Mouse (Mus musculus): ENCODE results near the gene 9330161L09Rik. TPM values are rescaled to one million over a fixed set of nuclear protein-coding genes. Genes with fewer than 3 reads are reported as not detected.
A peak's percentile ranks its signal among the peaks of the same experiment; 100 is the strongest.

The 9330161L09Rik gene
- polyA plus RNA-seq, 1 experiment from 2014 or later, result 0.38 TPM

DNA sequence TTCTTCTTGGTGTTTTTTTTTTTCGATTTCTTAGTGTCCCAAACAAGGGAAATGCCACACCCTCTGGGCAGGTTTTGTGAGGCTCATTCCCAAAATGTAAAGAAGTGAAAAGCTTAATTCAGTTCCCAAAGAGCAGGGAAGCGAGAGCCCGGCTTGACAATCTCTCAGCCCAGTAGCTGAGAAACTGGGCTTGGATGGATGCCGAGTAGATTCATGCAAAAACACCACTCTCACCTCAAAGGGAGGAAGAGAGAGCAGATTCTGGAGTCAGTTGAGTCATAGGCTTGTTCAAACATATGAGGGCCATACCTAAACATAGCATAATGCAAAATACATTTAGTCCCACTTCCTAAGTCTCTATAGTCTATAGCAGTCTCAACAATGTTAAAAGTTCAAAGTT, 27.4 kb downstream of the 9330161L09Rik start:
- Histone ChIP-seq H3K27me3 (no peaks in the 10 kb centered on the region), H3K9me3 (no peaks in the 10 kb centered on the region), H3K4me3 (replicated peaks) (no peak overlapping the region), H3K27ac (no peak overlapping the region), H3K4me2 (no peak overlapping the region), H3K4me1 (no peaks in the 10 kb centered on the region), H3K9ac (no peak overlapping the region), H3K36me3 (replicated peaks) (no peaks in the 10 kb centered on the region)
- no peak for ATAC-seq (ENCODE audit: low FRiP score)
- WGBS, result 84% methylated on average over 4 of the region's 4 CpGs

DNA sequence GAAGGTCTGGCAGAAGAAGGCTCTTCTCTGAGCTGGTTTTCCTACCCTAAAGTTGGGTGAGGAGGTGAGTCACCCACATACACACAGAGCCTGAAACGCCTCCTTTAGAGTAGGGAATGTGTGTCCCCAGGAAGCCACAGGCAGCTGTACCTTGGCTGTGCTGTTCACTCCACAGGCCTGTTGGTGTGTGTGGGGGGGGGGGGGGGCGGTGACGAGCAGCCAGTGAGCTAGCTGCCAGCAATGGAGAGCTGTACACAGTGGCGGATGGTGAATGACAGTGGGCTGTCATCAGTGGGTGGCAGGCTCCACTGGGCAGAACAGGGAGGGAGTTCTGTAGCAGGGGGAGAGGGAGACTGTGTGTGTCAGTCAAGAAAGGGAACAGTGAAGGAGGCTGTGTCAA, 30.8 kb downstream of the 9330161L09Rik start:
- Histone ChIP-seq H3K9me3 (no peaks in the 10 kb centered on the region), H3K27ac (no peak overlapping the region)
- 84% methylated on average over 2 of the region's 4 CpGs for WGBS

DNA sequence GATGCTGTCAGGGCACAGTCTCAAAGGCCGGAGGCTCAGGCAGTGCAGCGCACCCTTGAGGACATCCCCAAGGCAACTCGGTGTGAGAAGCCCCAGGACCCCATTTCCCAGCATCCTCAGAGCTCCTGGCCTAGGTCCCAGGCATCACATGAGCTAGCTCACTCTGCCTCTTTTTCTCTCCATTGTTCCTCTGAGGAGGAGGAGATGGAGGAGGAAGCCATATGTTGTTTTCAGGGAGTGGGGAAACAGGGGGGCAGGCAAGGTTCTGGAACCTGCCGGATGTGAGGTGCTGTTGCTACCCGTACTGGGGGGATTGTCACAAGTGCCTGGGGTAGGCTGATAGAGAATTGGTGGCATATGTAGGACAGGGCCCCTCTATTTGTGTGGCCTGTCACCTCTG, 31.5 kb downstream of the 9330161L09Rik start:
- Histone ChIP-seq H3K27ac (no peak overlapping the region), H3K4me3 (replicated peaks) (no peak overlapping the region), H3K9ac (no peak overlapping the region), H3K27me3 (peaks cover 4% of the 10 kb centered on the region; the same call in 1 of the 2 replicates), H3K9me3 (no peaks in the 10 kb centered on the region), H3K36me3 (replicated peaks) (no peaks in the 10 kb centered on the region), H3K4me2 (no peak overlapping the region), H3K4me1 (no peaks in the 10 kb centered on the region)
- ATAC-seq (ENCODE audit: low FRiP score), result no peak
- WGBS, result 62% methylated on average over 5 of the region's 5 CpGs

More for the DNA sequence above, 30.8 kb downstream of the 9330161L09Rik start:
- no peaks in the 10 kb centered on the region for H3K4me1 ChIP-seq
- H3K4me3 ChIP-seq (replicated peaks), result no peak overlapping the region
- H3K4me2 ChIP-seq, result no peak overlapping the region
- no peak for ATAC-seq (ENCODE audit: low FRiP score)
- no peak overlapping the region for H3K9ac ChIP-seq
- no peaks in the 10 kb centered on the region for H3K36me3 ChIP-seq (replicated peaks)
- H3K27me3 ChIP-seq, result peaks cover 3% of the 10 kb centered on the region; the same call in 1 of the 2 replicates

DNA sequence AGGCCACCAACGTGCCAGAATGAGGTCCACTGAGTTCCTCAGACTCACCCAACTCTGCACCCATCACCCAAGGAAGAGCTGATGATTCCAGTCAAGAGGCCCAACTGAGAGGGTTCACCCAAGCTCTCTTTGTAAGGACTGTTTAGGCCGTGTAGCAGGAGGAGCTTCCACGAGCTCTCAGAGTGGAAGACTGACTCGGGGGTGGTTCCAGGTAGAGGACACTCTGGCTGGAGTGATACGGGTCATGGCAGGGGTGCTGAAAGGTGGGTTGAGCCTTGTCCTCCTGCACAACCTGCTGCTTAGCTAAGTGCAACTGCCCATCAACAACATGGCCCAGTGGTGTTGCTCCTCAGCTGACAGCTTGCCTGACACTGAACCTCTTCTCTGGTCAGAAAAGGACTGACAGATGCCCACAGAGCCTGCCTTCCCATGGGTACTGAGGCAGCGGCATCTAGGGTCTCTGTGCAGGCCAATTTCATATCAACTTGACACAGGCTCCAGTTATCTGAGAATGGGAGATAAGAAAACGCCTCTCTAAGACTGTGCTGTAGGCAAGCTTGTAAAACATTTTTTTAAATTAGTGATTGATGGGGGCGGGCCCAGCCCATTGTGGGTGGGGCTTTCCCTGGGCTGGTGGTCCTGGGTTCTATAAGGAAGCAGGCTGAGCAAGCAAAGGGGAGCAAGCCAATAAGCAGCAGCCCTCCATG, 33.9 kb downstream of the 9330161L09Rik start:
- no peak overlapping the region for H3K9ac ChIP-seq
- H3K4me1 ChIP-seq, result no peaks in the 10 kb centered on the region
- H3K4me2 ChIP-seq, result no peak overlapping the region
- H3K4me3 ChIP-seq (replicated peaks), result no peak overlapping the region
- 76% methylated on average over 8 of the region's 8 CpGs for WGBS
- peaks cover 10% of the 10 kb centered on the region for H3K27me3 ChIP-seq
- no peaks in the 10 kb centered on the region for H3K36me3 ChIP-seq (replicated peaks)
- no peak for ATAC-seq (ENCODE audit: low FRiP score)
- no peak overlapping the region for H3K27ac ChIP-seq
- no peaks in the 10 kb centered on the region for H3K9me3 ChIP-seq

DNA sequence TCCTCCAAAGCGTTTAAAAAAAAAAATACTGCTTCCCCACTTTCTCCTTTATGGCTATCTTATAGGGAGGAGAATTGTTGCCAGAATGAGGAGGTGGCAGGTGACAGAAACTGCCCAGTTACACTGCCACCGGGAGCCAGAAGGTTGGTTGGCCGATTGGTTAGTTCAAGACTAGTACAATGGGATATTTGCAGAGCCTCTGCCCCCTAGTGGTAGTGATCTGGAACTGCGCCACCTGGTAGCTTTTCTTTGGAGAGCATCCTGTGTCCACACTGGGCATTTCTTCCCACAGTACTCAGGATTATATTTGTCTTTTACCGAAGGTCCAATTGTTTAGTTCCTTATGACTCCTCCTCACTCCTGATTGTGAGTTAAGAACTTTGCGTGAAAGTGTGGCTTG, 35.9 kb downstream of the 9330161L09Rik start:
- no peak overlapping the region for H3K27ac ChIP-seq
- H3K4me2 ChIP-seq, result no peak overlapping the region
- no peaks in the 10 kb centered on the region for H3K36me3 ChIP-seq (replicated peaks)
- no peak overlapping the region for H3K4me3 ChIP-seq (replicated peaks)
- H3K27me3 ChIP-seq, result peaks cover 16% of the 10 kb centered on the region
- H3K9me3 ChIP-seq, result no peaks in the 10 kb centered on the region
- no peak overlapping the region for H3K9ac ChIP-seq
- no peak for ATAC-seq (ENCODE audit: low FRiP score)
- peaks cover 3% of the 10 kb centered on the region; the same call in 1 of the 2 replicates for H3K4me1 ChIP-seq
- 27% methylated on average over 6 of the region's 6 CpGs for WGBS

DNA sequence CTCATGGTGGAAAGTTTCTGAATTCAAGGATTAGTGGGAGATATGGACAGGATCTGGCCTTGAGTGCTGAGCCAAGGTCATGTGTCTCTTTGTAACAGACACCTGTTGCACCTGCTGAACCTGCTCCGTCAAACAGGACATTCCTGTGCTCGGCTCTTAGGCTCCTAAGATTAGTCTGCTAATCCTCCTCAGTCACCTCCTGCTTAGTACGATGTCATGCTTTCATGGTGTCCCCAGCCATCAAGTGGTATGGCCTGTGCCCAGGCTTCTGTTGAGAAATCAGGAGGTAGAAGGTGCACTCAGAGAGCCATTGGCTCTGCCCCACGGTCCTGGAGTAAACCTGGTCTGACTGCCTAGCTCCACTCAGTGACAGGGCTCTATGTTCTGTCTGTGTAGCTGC, 36.8 kb downstream of the 9330161L09Rik start:
- ATAC-seq (ENCODE audit: low FRiP score), result no peak
- Histone ChIP-seq H3K9me3 (no peaks in the 10 kb centered on the region), H3K36me3 (replicated peaks) (no peaks in the 10 kb centered on the region), H3K4me2 (no peak overlapping the region), H3K4me3 (replicated peaks) (no peak overlapping the region), H3K4me1 (peaks cover 3% of the 10 kb centered on the region; the same call in 1 of the 2 replicates), H3K27ac (no peak overlapping the region), H3K9ac (no peak overlapping the region), H3K27me3 (peaks cover 16% of the 10 kb centered on the region)
- 84% methylated on average over 4 of the region's 4 CpGs for WGBS

DNA sequence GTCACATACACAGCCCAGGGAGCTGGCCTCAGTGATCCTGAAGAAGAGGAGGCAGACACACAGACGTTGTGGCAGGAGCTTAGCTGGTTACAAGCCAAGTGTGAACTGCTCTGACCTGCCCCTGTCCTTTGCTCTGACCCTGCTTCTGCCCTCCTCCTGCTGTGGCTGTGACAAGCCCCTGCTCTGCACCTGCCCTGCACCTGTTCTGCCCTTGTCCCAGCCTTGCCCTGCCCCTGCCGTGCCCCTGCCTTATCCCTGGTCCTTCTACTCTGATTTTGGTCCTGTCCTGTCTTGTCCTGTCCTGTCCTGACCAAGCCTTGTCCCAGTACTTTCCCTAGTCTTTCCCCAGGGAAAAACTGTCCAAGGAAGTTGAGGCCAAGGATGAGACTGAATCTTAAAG, 38.8 kb downstream of the 9330161L09Rik start:
- H3K27me3 ChIP-seq, result peaks cover 13% of the 10 kb centered on the region
- ATAC-seq (ENCODE audit: low FRiP score), result no peak
- no peaks in the 10 kb centered on the region for H3K36me3 ChIP-seq (replicated peaks)
- H3K4me1 ChIP-seq, result peaks cover 3% of the 10 kb centered on the region; the same call in 1 of the 2 replicates
- no peak overlapping the region for H3K4me3 ChIP-seq (replicated peaks)
- no peak overlapping the region for H3K9ac ChIP-seq
- H3K27ac ChIP-seq, result no peak overlapping the region
- no peaks in the 10 kb centered on the region for H3K9me3 ChIP-seq
- no peak overlapping the region for H3K4me2 ChIP-seq
- 66% methylated on average over 2 of the region's 2 CpGs for WGBS

DNA sequence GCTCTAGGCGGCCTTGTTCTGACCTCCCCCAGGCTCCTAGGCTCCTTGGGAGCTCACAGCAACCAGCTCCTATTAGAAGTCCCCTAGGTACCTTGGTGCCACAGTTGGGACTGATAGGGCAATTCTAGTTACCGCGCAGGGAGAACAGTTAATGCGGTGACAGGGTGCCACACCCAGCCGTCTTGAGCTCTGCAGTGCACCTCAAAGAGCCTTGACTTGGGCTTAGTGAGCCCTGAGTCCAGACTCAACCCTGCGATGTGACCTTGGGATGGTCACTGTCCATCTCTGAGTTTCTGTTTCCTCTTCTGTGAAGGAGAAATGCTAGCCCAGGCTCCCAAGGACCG, 39.3 kb downstream of the 9330161L09Rik start:
- H3K4me2 ChIP-seq, result no peak overlapping the region
- H3K9ac ChIP-seq, result no peak overlapping the region
- H3K27ac ChIP-seq, result no peak overlapping the region
- H3K9me3 ChIP-seq, result no peaks in the 10 kb centered on the region
- H3K4me3 ChIP-seq (replicated peaks), result no peak overlapping the region
- H3K36me3 ChIP-seq (replicated peaks), result no peaks in the 10 kb centered on the region
- peaks cover 13% of the 10 kb centered on the region for H3K27me3 ChIP-seq
- peak; percentile 4; the same call in 1 of the 2 replicates for ATAC-seq (ENCODE audit: low FRiP score)
- 82% methylated on average over 7 of the region's 7 CpGs for WGBS
- H3K4me1 ChIP-seq, result peaks cover 3% of the 10 kb centered on the region; the same call in 1 of the 2 replicates

DNA sequence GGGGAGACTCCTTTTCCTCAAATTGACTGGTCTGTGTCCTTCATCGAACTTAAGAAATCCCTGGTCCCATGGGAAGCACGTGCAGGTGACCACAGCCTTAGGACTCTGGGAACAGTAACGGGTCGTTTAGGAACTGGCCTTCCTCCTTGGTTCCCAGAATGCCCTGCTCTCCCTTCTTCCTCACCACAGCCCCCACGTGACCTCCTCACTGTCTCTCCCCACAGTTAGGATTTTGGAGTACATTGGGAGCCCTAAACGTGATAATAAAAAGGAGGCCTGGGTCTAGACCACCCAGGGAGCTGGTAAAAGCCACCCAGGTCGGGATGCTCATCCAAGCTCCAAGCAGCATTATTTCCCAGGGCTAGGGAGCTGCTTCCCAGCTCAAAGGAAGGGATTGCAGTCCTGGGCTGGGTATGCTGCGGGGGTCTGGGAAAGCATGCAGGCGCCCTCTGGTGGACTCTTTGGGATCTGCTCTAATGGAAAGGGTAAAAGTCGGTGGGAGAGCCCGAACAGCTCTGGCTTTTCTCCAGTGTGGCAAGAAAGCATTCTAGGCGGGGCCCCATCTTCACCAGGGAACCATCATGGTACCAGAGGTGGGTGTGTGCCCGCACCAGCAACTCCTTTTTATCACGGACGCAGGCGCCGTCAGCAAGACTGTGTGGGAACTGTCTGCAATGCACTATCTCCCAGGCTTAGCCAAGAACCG, 39.8 kb downstream of the 9330161L09Rik start:
- H3K36me3 ChIP-seq (replicated peaks), result no peaks in the 10 kb centered on the region
- no peak overlapping the region for H3K4me3 ChIP-seq (replicated peaks)
- H3K27me3 ChIP-seq, result peaks cover 13% of the 10 kb centered on the region
- H3K27ac ChIP-seq, result no peak overlapping the region
- 18% methylated on average over 18 of the region's 18 CpGs for WGBS
- no peaks in the 10 kb centered on the region for H3K9me3 ChIP-seq
- H3K4me2 ChIP-seq, result peak overlapping the region; percentile 33
- H3K4me1 ChIP-seq, result peaks cover 3% of the 10 kb centered on the region; the same call in 1 of the 2 replicates
- peak; percentile 80 for ATAC-seq (ENCODE audit: low FRiP score)
- H3K9ac ChIP-seq, result no peak overlapping the region

DNA sequence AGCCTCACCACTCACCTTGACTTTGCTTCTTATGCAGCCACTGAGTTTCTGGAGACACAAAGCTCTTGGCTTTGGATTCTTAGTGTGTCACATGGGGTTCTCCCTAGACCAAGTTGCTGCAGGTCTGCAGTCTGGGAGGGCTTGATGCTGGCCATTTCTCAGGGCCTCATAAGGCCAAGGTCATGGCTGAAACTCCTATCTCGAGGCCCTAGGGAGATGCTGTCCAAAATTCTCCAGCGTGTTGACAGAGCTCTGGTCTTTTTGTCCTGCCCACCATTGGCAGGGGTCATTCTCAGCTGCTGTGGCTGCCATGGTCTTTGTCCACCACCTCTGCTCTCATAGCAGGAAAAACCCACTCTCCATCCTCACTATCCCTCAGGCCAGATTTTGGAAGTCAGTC, 40.4 kb downstream of the 9330161L09Rik start:
- Histone ChIP-seq H3K4me2 (no peak overlapping the region), H3K4me1 (peaks cover 3% of the 10 kb centered on the region; the same call in 1 of the 2 replicates), H3K9me3 (no peaks in the 10 kb centered on the region), H3K36me3 (replicated peaks) (no peaks in the 10 kb centered on the region), H3K9ac (no peak overlapping the region), H3K4me3 (replicated peaks) (no peak overlapping the region), H3K27me3 (peaks cover 13% of the 10 kb centered on the region), H3K27ac (no peak overlapping the region)
- no peak for ATAC-seq (ENCODE audit: low FRiP score)
- WGBS, result 88% methylated on average over 2 of the region's 2 CpGs

DNA sequence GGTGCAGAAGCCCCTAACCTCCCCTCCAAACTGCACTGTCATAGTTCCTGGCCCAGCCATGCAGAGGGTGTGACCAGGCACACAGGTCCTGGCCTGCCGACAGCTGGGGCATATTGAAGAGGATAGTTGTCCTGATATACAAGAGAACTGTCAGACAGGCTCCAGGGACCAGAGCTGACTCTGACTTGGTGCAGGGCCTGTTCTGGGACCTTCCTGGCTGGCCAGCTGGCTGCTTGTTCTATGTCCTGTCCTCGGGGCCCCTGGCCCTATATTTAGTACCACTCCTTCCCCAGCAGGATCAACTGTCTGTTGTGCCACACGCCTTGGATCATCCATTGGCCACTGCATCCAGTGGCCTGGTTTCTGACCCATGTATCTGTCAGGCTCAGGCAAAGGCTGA, 45.3 kb downstream of the 9330161L09Rik start:
- Histone ChIP-seq H3K27me3 (no peaks in the 10 kb centered on the region), H3K4me3 (replicated peaks) (no peak overlapping the region), H3K27ac (no peak overlapping the region), H3K9ac (no peak overlapping the region), H3K4me1 (no peaks in the 10 kb centered on the region), H3K36me3 (replicated peaks) (no peaks in the 10 kb centered on the region), H3K9me3 (no peaks in the 10 kb centered on the region), H3K4me2 (no peak overlapping the region)
- no peak for ATAC-seq (ENCODE audit: low FRiP score)
- 79% methylated on average over 3 of the region's 3 CpGs for WGBS

DNA sequence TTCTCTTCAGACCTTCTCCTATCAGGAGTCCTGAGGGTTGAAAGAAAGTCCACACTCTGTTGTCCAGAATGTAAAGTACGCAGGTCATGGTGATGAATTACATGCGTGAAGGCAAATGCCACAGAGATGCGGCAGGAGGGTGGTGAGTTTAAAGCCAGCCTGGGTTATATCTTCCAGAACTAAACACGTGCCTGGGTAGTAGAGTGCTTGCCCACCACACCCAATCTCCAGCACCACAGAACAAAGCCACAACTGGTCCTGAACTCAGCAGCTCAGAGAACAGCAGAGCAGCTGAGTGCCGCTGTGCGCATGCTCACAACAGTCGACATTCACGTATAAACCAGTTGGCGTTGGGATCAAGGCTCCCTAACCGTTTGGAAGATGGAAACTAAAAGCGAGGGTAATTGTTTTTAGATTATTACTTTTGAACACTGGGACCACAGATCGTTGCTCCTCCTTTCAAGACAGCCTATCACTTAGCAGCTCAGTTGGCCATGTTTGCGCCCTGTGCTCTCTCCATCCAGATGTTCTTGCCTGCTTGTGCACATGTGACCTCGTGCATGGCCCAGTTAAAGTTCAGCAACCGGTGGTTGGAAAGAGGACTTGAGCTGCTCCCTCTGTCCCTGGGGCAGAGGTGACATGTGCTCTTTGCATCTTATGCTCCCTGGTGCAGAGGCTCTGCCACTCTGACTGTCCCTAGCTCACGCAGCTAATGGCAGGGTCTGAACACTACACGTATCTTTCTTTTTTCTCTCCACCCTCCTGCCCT, 45.9 kb downstream of the 9330161L09Rik start:
- Histone ChIP-seq H3K27ac (no peak overlapping the region), H3K27me3 (no peaks in the 10 kb centered on the region), H3K4me2 (no peak overlapping the region), H3K4me1 (no peaks in the 10 kb centered on the region), H3K4me3 (replicated peaks) (no peak overlapping the region), H3K9ac (no peak overlapping the region), H3K36me3 (replicated peaks) (no peaks in the 10 kb centered on the region), H3K9me3 (no peaks in the 10 kb centered on the region)
- 88% methylated on average over 17 of the region's 17 CpGs for WGBS
- no peak for ATAC-seq (ENCODE audit: low FRiP score)

Measured in forebrain, embryonic 12.5 days (tissue).